Mouse (Mus musculus): ENCODE data around the gene Paqr9. TPM values are rescaled to one million over a fixed set of nuclear protein-coding genes. Genes with fewer than 3 reads are reported as not detected.

Gene Paqr9
- total and polyA plus RNA-seq, 3 experiments = not detected

- Histone ChIP-seq H3K9me3 (replicated peaks; ENCODE audit: low read length) (no peaks in the 10 kb centered on the region), H3K4me2 (ENCODE audit: insufficient read depth, low read depth, poor library complexity, severe bottlenecking) (peak overlapping the region; percentile 83), H3K4me1 (ENCODE audit: control insufficient read depth in 1 of 2, insufficient read depth in 2 of 2) (peaks cover 0 to 6% of the 10 kb centered on the region in 2 experiments; a peak in 1 of 4 replicates), H3K4me3 (replicated peaks in 1 of 3; ENCODE audit: low read depth in 2 of 3, low read length in 2 of 3, poor library complexity in 1 of 3) (no peak overlapping the region), H3K27ac (ENCODE audit: insufficient read depth, low read depth) (no peak overlapping the region), H3K27me3 (replicated peaks) (no peaks in the 10 kb centered on the region), H3K9ac (ENCODE audit: insufficient read depth, low read depth) (no peak overlapping the region), H3K36me3 (replicated peaks in 1 of 2; ENCODE audit: control insufficient read depth in 1 of 2, insufficient read depth in 1 of 2, low read length in 1 of 2) (no peaks in the 10 kb centered on the region), H3K79me2 (replicated peaks; ENCODE audit: control insufficient read depth, extremely low read depth, insufficient read depth, poor library complexity, severe bottlenecking) (no peaks in the 10 kb centered on the region)
- dilution Hi-C loops (cut with MboI; ENCODE audit: extremely low pct_ligation_motif_present, extremely low pct_unique_long_range_greater_than_20kb, low sequenced_read_pairs) (no loop called here), in situ Hi-C loops (cut with MboI; ENCODE audit: low pct_ligation_motif_present, low pct_unique_long_range_greater_than_20kb, low sequenced_read_pairs) (no loop called here)
- TF ChIP-seq MAZ (IDR thresholded peaks at IDR 0.05; ENCODE audit: low read depth, low read length) = no peak
- no peak for TF ChIP-seq CHD2 (IDR thresholded peaks at IDR 0.05; ENCODE audit: low read length)
- DNase-seq (ENCODE audit: extremely low read depth) = no peak
These were observed 54.1 kb downstream of the Paqr9 start for GRCm38 (mm10) chr9:95613426-95614127.

- peak overlapping the region; percentile 11; the same call in 1 of the 2 replicates for H3K4me2 ChIP-seq (ENCODE audit: insufficient read depth, low read depth, poor library complexity, severe bottlenecking)
- no peaks in the 10 kb centered on the region for H3K36me3 ChIP-seq (replicated peaks in 1 of 2; ENCODE audit: control insufficient read depth in 1 of 2, insufficient read depth in 1 of 2, low read length in 1 of 2)
- H3K9me3 ChIP-seq (replicated peaks; ENCODE audit: low read length) = no peaks in the 10 kb centered on the region
- in situ Hi-C loops (cut with MboI; ENCODE audit: low pct_ligation_motif_present, low pct_unique_long_range_greater_than_20kb, low sequenced_read_pairs) = no loop called here
- peaks cover 0 to 1% of the 10 kb centered on the region in 2 experiments; a peak in 1 of 4 replicates for H3K4me1 ChIP-seq (ENCODE audit: control insufficient read depth in 1 of 2, insufficient read depth in 2 of 2)
- dilution Hi-C loops (cut with MboI; ENCODE audit: extremely low pct_ligation_motif_present, extremely low pct_unique_long_range_greater_than_20kb, low sequenced_read_pairs) = no loop called here
- no peaks in the 10 kb centered on the region for H3K79me2 ChIP-seq (replicated peaks; ENCODE audit: control insufficient read depth, extremely low read depth, insufficient read depth, poor library complexity, severe bottlenecking)
- H3K27me3 ChIP-seq (replicated peaks) = no peaks in the 10 kb centered on the region
- no peak overlapping the region for H3K4me3 ChIP-seq (replicated peaks in 1 of 3; ENCODE audit: low read depth in 2 of 3, low read length in 2 of 3, poor library complexity in 1 of 3)
- no peak overlapping the region for H3K27ac ChIP-seq (ENCODE audit: insufficient read depth, low read depth)
- no peak overlapping the region for H3K9ac ChIP-seq (ENCODE audit: insufficient read depth, low read depth)
- DNase-seq (ENCODE audit: extremely low read depth) = no peak
- TF ChIP-seq CHD1 (IDR thresholded peaks at IDR 0.05; ENCODE audit: low read depth, low read length) (no peak), PAX5 (IDR thresholded peaks at IDR 0.05; ENCODE audit: low read length) (no peak), RAD21 (IDR thresholded peaks at IDR 0.05; ENCODE audit: low read depth, low read length) (no peak), NELFE (IDR thresholded peaks at IDR 0.05; ENCODE audit: low read depth, low read length) (no peak), ZMIZ1 (IDR thresholded peaks at IDR 0.05; ENCODE audit: low read depth, low read length) (no peak), CTCF (conservative IDR thresholded peaks at IDR 0.05 in 1 of 2, IDR thresholded peaks at IDR 0.05 in 1 of 2; ENCODE audit: low read depth in 2 of 2, low read length in 2 of 2) (no peak)
These were observed 55.6 kb downstream of the Paqr9 start for GRCm38 (mm10) chr9:95614861-95615615.

- no peak for DNase-seq (ENCODE audit: extremely low read depth)
- H3K9me3 ChIP-seq (replicated peaks; ENCODE audit: low read length) = no peaks in the 10 kb centered on the region
- H3K36me3 ChIP-seq (replicated peaks in 1 of 2; ENCODE audit: control insufficient read depth in 1 of 2, insufficient read depth in 1 of 2, low read length in 1 of 2) = no peaks in the 10 kb centered on the region
- H3K4me1 ChIP-seq (ENCODE audit: control insufficient read depth in 1 of 2, insufficient read depth in 2 of 2) = no peaks in the 10 kb centered on the region
- in situ Hi-C loops (cut with MboI; ENCODE audit: low pct_ligation_motif_present, low pct_unique_long_range_greater_than_20kb, low sequenced_read_pairs) = no loop called here
- no peak overlapping the region for H3K4me2 ChIP-seq (ENCODE audit: insufficient read depth, low read depth, poor library complexity, severe bottlenecking)
- TF ChIP-seq E2F4 (IDR thresholded peaks at IDR 0.05; ENCODE audit: insufficient replicate concordance, low read depth, low read length) = no peak
- TF ChIP-seq IRF4 (IDR thresholded peaks at IDR 0.05; ENCODE audit: low read depth, low read length) = no peak
- no peak for TF ChIP-seq MAFK (IDR thresholded peaks at IDR 0.05; ENCODE audit: insufficient replicate concordance, low read length)
- no peak for TF ChIP-seq USF1 (IDR thresholded peaks at IDR 0.05; ENCODE audit: low read depth, low read length)
- no peak for TF ChIP-seq CTCF (conservative IDR thresholded peaks at IDR 0.05 in 1 of 2, IDR thresholded peaks at IDR 0.05 in 1 of 2; ENCODE audit: low read depth in 2 of 2, low read length in 2 of 2)
- no peak for TF ChIP-seq EP300 (IDR thresholded peaks at IDR 0.05; ENCODE audit: low read length)
- TF ChIP-seq SMC3 (IDR thresholded peaks at IDR 0.05; ENCODE audit: low read depth, low read length) = no peak
- no peak for TF ChIP-seq ETS1 (conservative IDR thresholded peaks at IDR 0.05; ENCODE audit: low read depth, low read length)
- TF ChIP-seq CHD1 (IDR thresholded peaks at IDR 0.05; ENCODE audit: low read depth, low read length) = no peak
- no peak for TF ChIP-seq GABPA (IDR thresholded peaks at IDR 0.05; ENCODE audit: insufficient replicate concordance, low read depth, low read length)
- no peak for TF ChIP-seq ZKSCAN1 (IDR thresholded peaks at IDR 0.05; ENCODE audit: borderline replicate concordance, low read depth, low read length)
- TF ChIP-seq TCF12 (IDR thresholded peaks at IDR 0.05; ENCODE audit: low read depth, low read length) = no peak
- H3K4me3 ChIP-seq (replicated peaks in 1 of 3; ENCODE audit: low read depth in 2 of 3, low read length in 2 of 3, poor library complexity in 1 of 3) = no peak overlapping the region
- no peaks in the 10 kb centered on the region for H3K79me2 ChIP-seq (replicated peaks; ENCODE audit: control insufficient read depth, extremely low read depth, insufficient read depth, poor library complexity, severe bottlenecking)
- no peaks in the 10 kb centered on the region for H3K27me3 ChIP-seq (replicated peaks)
- no peak overlapping the region for H3K27ac ChIP-seq (ENCODE audit: insufficient read depth, low read depth)
- dilution Hi-C loops (cut with MboI; ENCODE audit: extremely low pct_ligation_motif_present, extremely low pct_unique_long_range_greater_than_20kb, low sequenced_read_pairs) = no loop called here
- H3K9ac ChIP-seq (ENCODE audit: insufficient read depth, low read depth) = no peak overlapping the region
These were observed 56.5 kb downstream of the Paqr9 start for GRCm38 (mm10) chr9:95615961-95616360.
